Mouse (Mus musculus) heart, postnatal 0 days (tissue): ENCODE data around the gene Bcas3.

ENCODE experiments used
- CTCF ChIP-seq: IDR thresholded peaks from 2 replicates; pipeline ENCODE4 v1.5.1; 2016; ENCODE audit warnings: antibody characterized with exemption, control low read depth, low read depth
- EP300 ChIP-seq: IDR thresholded peaks from 2 replicates; pipeline ENCODE4 v1.6.1; 2016; ENCODE audit warnings: antibody characterized with exemption, low read depth

DNA sequence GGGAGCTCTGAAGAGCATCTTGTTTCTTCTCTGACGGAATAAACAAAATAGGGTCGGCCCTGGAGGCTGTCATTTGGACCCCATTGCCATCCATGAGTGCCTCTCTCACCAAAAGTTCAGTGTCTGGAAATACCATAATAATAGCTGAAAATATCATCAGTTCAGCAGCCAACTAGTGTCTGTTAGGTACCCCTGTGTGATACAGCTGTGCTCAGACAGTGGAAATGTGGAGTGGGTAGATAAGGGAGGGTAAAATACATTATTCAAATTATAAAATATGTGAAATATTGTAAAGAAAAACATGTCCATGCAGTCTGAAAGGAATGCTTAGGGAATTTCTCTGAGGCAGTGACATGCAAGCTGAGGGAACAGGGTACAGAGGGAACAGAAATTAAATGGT, 416.8 kb downstream of the Bcas3 start:
- TF ChIP-seq CTCF (no peak), EP300 (no peak)
